Mouse (Mus musculus) MEL (cell line): Measurements from ENCODE around the gene Ccl9.

Experiments used
- CTCF ChIP-seq, 3 experiments: IDR thresholded peaks in 2 of 3; conservative IDR thresholded peaks in 1 of 3; 2 replicates each; pipeline ENCODE4 v1.5.1; 2011 to 2012; ENCODE audit warnings: low read length in 3 of 3, low read depth in 2 of 3, mild to moderate bottlenecking in 2 of 3, improper control_type of control experiment in 1 of 3, inconsistent platforms in 1 of 3, mixed read lengths in 1 of 3, moderate library complexity in 1 of 3; ENCODE audit not compliant: control insufficient read depth in 1 of 3, insufficient read depth in 1 of 3, poor library complexity in 1 of 3, severe bottlenecking in 1 of 3
- ELF1 ChIP-seq: IDR thresholded peaks from 2 replicates; pipeline ENCODE4 v1.6.1; 2014; ENCODE audit warnings: low read depth, mild to moderate bottlenecking, inconsistent platforms, low read length, improper control_type of control experiment, moderate library complexity
- EP300 ChIP-seq, 2 experiments: IDR thresholded peaks; 2 replicates each; pipeline ENCODE4 v1.6.1; 2011; ENCODE audit warnings: improper control_type of control experiment in 2 of 2, low read length in 2 of 2, low read depth in 1 of 2, mild to moderate bottlenecking in 1 of 2
- HCFC1 ChIP-seq: IDR thresholded peaks from 2 replicates; pipeline ENCODE4 v1.6.1; 2012; ENCODE audit warnings: low read depth, mild to moderate bottlenecking, inconsistent platforms, low read length, improper control_type of control experiment, moderate library complexity
- MAFK ChIP-seq: IDR thresholded peaks from 2 replicates; pipeline ENCODE4 v1.6.1; 2011; ENCODE audit warnings: low read depth, mild to moderate bottlenecking, low read length, improper control_type of control experiment, borderline replicate concordance
- MAZ ChIP-seq: IDR thresholded peaks from 2 replicates; pipeline ENCODE4 v1.6.1; 2012; ENCODE audit warnings: low read depth, mild to moderate bottlenecking, inconsistent platforms, low read length, improper control_type of control experiment
- MXI1 ChIP-seq: IDR thresholded peaks from 2 replicates; pipeline ENCODE4 v1.6.1; 2011; ENCODE audit warnings: mild to moderate bottlenecking, low read depth, low read length, improper control_type of control experiment
- NELFE ChIP-seq: IDR thresholded peaks from 2 replicates; pipeline ENCODE4 v1.6.1; 2011; ENCODE audit warnings: low read depth, low read length, improper control_type of control experiment
- POLR2A ChIP-seq, 2 experiments: IDR thresholded peaks; 2 replicates each; pipeline ENCODE4 v1.6.1; 2011 to 2012; ENCODE audit warnings: low read length in 2 of 2, mild to moderate bottlenecking in 2 of 2, control low read depth in 1 of 2, improper control_type of control experiment in 1 of 2, low read depth in 1 of 2, moderate library complexity in 1 of 2; ENCODE audit not compliant: control insufficient read depth in 1 of 2, insufficient read depth in 1 of 2, poor library complexity in 1 of 2
- USF1 ChIP-seq: IDR thresholded peaks from 2 replicates; pipeline ENCODE4 v1.6.1; 2014; ENCODE audit warnings: low read depth, mild to moderate bottlenecking, inconsistent platforms, low read length, improper control_type of control experiment, moderate library complexity
- USF2 ChIP-seq, 2 experiments: IDR thresholded peaks; 2 replicates each; pipeline ENCODE4 v1.6.1; 2011 to 2012; ENCODE audit warnings: improper control_type of control experiment in 2 of 2, low read length in 2 of 2, borderline replicate concordance in 1 of 2, inconsistent platforms in 1 of 2, low read depth in 1 of 2, mild to moderate bottlenecking in 1 of 2; ENCODE audit not compliant: insufficient read depth in 1 of 2
- ZC3H11A ChIP-seq: IDR thresholded peaks from 2 replicates; pipeline ENCODE4 v1.6.1; 2012; ENCODE audit warnings: low read depth, mild to moderate bottlenecking, inconsistent platforms, low read length, improper control_type of control experiment
- ZMIZ1 ChIP-seq: IDR thresholded peaks from 2 replicates; pipeline ENCODE4 v1.6.1; 2012; ENCODE audit warnings: low read depth, mild to moderate bottlenecking, inconsistent platforms, low read length, improper control_type of control experiment, moderate library complexity

GRCm38 (mm10) chr11:83576927-83577555 is 1.4 kb downstream of the Ccl9 start:
- TF ChIP-seq EP300 (IDR thresholded peaks at IDR 0.05; ENCODE audit: low read depth in 1 of 2, low read length in 2 of 2) (peak; percentile 79 to 91), MAFK (no peak), CTCF (IDR thresholded peaks at IDR 0.05 in 2 of 3, conservative IDR thresholded peaks at IDR 0.05 in 1 of 3; ENCODE audit: control insufficient read depth in 1 of 3, insufficient read depth in 1 of 3, low read depth in 2 of 3, low read length in 3 of 3, poor library complexity in 1 of 3, severe bottlenecking in 1 of 3) (no peak), ELF1 (no peak), USF2 (IDR thresholded peaks at IDR 0.05; ENCODE audit: borderline replicate concordance in 1 of 2, insufficient read depth in 1 of 2, low read depth in 1 of 2, low read length in 2 of 2) (no peak), ZMIZ1 (no peak), POLR2A (IDR thresholded peaks at IDR 0.05; ENCODE audit: control insufficient read depth in 1 of 2, insufficient read depth in 1 of 2, low read depth in 1 of 2, low read length in 2 of 2, poor library complexity in 1 of 2) (no peak), MXI1 (no peak), MAZ (peak; percentile 51; the same call in 1 of the 2 replicates), NELFE (no peak), ZC3H11A (no peak), USF1 (no peak), HCFC1 (0 out of 2 replicates have a peak, but pooled peaks have one; percentile 38)
